Mouse (Mus musculus) liver, embryonic 12.5 days (tissue): ENCODE data around the gene Naa10. TPM values are rescaled to one million over a fixed set of nuclear protein-coding genes. Genes with fewer than 3 reads are reported as not detected.
A peak's percentile ranks its signal among the peaks of the same experiment; 100 is the strongest.

ENCODE experiments used
- ATAC-seq: fragments of 200-750 bp; cut with Nextera tagmentation; 2 replicates; pipeline ENCODE4 v1.8.0; 2017; ENCODE audit warnings: moderate number of reproducible peaks, mild to moderate bottlenecking, moderate library complexity
- H3K27ac ChIP-seq: fragments of 300-500 bp; sonication (generic); 2 replicates; pipeline ENCODE4 v1.5.1; 2016; ENCODE audit warnings: mild to moderate bottlenecking
- H3K27me3 ChIP-seq: fragments of 300-500 bp; sonication (generic); replicated peaks from 2 replicates; pipeline ENCODE4 v1.6.1; 2016; ENCODE audit warnings: mild to moderate bottlenecking, moderate library complexity
- H3K36me3 ChIP-seq: fragments of 300-500 bp; sonication (generic); 2 replicates; pipeline ENCODE4 v1.6.1; 2016; ENCODE audit warnings: mild to moderate bottlenecking, moderate library complexity
- H3K4me1 ChIP-seq: fragments of 300-500 bp; sonication (generic); 2 replicates; pipeline ENCODE4 v1.6.1; 2016
- H3K4me2 ChIP-seq: fragments of 300-500 bp; sonication (generic); 2 replicates; pipeline ENCODE4 v1.6.1; 2016; ENCODE audit warnings: mild to moderate bottlenecking, moderate library complexity
- H3K4me3 ChIP-seq: fragments of 300-500 bp; sonication (generic); 2 replicates; pipeline ENCODE4 v1.5.1; 2016; ENCODE audit warnings: mild to moderate bottlenecking, moderate library complexity
- H3K9ac ChIP-seq: fragments of 300-500 bp; sonication (generic); 2 replicates; pipeline ENCODE4 v1.6.1; 2016; ENCODE audit warnings: mild to moderate bottlenecking, moderate library complexity
- H3K9me3 ChIP-seq: fragments of 300-500 bp; sonication (generic); replicated peaks from 2 replicates; pipeline ENCODE4 v1.6.1; 2016; ENCODE audit warnings: mild to moderate bottlenecking, moderate library complexity
- WGBS: fragments of 180-500 bp; shearing (Covaris S2); methylation state at CpG from one replicate; pipeline ENCODE4 v1.1.7; 2016; ENCODE audit not compliant: insufficient replicate concordance; 5-methylcytosine and 5-hydroxymethylcytosine counted together
- polyA plus RNA-seq: library from polyadenylated mRNA; unstranded; fragments of >200 nt; fragmentation: Nextera tagmentation; extraction: Ambion mirVana; gene quantifications from 2 replicates; pipeline ENCODE4 v1.2.1, GENCODE M21; 2016

Naa10 gene
- polyA plus RNA-seq, 1 experiment from 2014 or later: 148 TPM

GRCm38 (mm10) chrX:73948647-73949046 is 26.9 kb upstream of the Naa10 start:
- no peak overlapping the region for H3K9ac ChIP-seq
- ATAC-seq: peak; percentile 54
- 35% methylated on average over 4 of the region's 4 CpGs for WGBS
- H3K4me1 ChIP-seq: peaks cover 5% of the 10 kb centered on the region
- H3K9me3 ChIP-seq: no peaks in the 10 kb centered on the region
- no peak overlapping the region for H3K27ac ChIP-seq
- no peak overlapping the region for H3K4me3 ChIP-seq
- no peaks in the 10 kb centered on the region for H3K27me3 ChIP-seq
- H3K36me3 ChIP-seq: peaks cover 100% of the 10 kb centered on the region
- H3K4me2 ChIP-seq: no peak overlapping the region

- WGBS: 78% methylated on average over 6 of the region's 6 CpGs
- no peak overlapping the region for H3K9ac ChIP-seq
- no peaks in the 10 kb centered on the region for H3K27me3 ChIP-seq
- peaks cover 5% of the 10 kb centered on the region for H3K4me1 ChIP-seq
- ATAC-seq: no peak
- no peaks in the 10 kb centered on the region for H3K9me3 ChIP-seq
- H3K4me3 ChIP-seq: no peak overlapping the region
- H3K4me2 ChIP-seq: no peak overlapping the region
- H3K36me3 ChIP-seq: peaks cover 100% of the 10 kb centered on the region
- no peak overlapping the region for H3K27ac ChIP-seq
Observed at GRCm38 (mm10) chrX:73946896-73947295, 25.2 kb upstream of the Naa10 start.

GRCm38 (mm10) chrX:73942294-73942693 is 20.6 kb upstream of the Naa10 start:
- no peak for ATAC-seq
- WGBS: 77% methylated on average over 2 of the region's 2 CpGs
- Histone ChIP-seq H3K9me3 (no peaks in the 10 kb centered on the region), H3K4me2 (no peak overlapping the region), H3K27ac (no peak overlapping the region), H3K27me3 (no peaks in the 10 kb centered on the region), H3K9ac (no peak overlapping the region), H3K4me1 (no peaks in the 10 kb centered on the region), H3K36me3 (peaks cover 62% of the 10 kb centered on the region), H3K4me3 (no peak overlapping the region)

GRCm38 (mm10) chrX:73941860-73942259 is 20.1 kb upstream of the Naa10 start:
- WGBS: 61% methylated on average over 2 of the region's 2 CpGs
- peaks cover 58% of the 10 kb centered on the region for H3K36me3 ChIP-seq
- H3K4me2 ChIP-seq: no peak overlapping the region
- no peak overlapping the region for H3K4me3 ChIP-seq
- no peak overlapping the region for H3K9ac ChIP-seq
- no peaks in the 10 kb centered on the region for H3K4me1 ChIP-seq
- no peaks in the 10 kb centered on the region for H3K9me3 ChIP-seq
- no peak overlapping the region for H3K27ac ChIP-seq
- no peak for ATAC-seq
- no peaks in the 10 kb centered on the region for H3K27me3 ChIP-seq

- H3K4me1 ChIP-seq: peaks cover 34% of the 10 kb centered on the region
- ATAC-seq: no peak
- H3K9me3 ChIP-seq: no peaks in the 10 kb centered on the region
- 45% methylated on average over 2 of the region's 2 CpGs for WGBS
- no peaks in the 10 kb centered on the region for H3K36me3 ChIP-seq
- no peak overlapping the region for H3K27ac ChIP-seq
- no peaks in the 10 kb centered on the region for H3K27me3 ChIP-seq
- no peak overlapping the region for H3K4me2 ChIP-seq
- no peak overlapping the region for H3K4me3 ChIP-seq
- H3K9ac ChIP-seq: no peak overlapping the region
Observed at GRCm38 (mm10) chrX:73931871-73932270, 10.1 kb upstream of the Naa10 start.

- ATAC-seq: peak; percentile 95
- no peaks in the 10 kb centered on the region for H3K36me3 ChIP-seq
- H3K4me3 ChIP-seq: peak within 1 kb of the TSS; percentile 36
- 37% methylated on average over 17 of the region's 17 CpGs for WGBS
- no peaks in the 10 kb centered on the region for H3K9me3 ChIP-seq
- H3K27ac ChIP-seq: no peak within 1 kb of the TSS
- no peaks in the 10 kb centered on the region for H3K27me3 ChIP-seq
- peak within 1 kb of the TSS; percentile 60 for H3K4me2 ChIP-seq
- H3K9ac ChIP-seq: peak within 1 kb of the TSS; percentile 44; the same call in 1 of the 2 replicates
- peaks cover 34% of the 10 kb centered on the region for H3K4me1 ChIP-seq
Observed at GRCm38 (mm10) chrX:73930402-73931062, 8.8 kb upstream of the Naa10 start, which contains the start of gene Renbp. TSS of gene Renbp (minus strand) at chrX:73930850.

GRCm38 (mm10) chrX:73922550-73922882 is 772 bp upstream of the Naa10 start:
- WGBS: 70% methylated on average over 8 of the region's 8 CpGs
- peak overlapping the region; percentile 81 for H3K27ac ChIP-seq
- H3K27me3 ChIP-seq: 0 out of 2 replicates have a peak, but pooled peaks cover 6% of the 10 kb centered on the region
- H3K9me3 ChIP-seq: no peaks in the 10 kb centered on the region
- peak overlapping the region; percentile 69 for H3K4me3 ChIP-seq
- peak overlapping the region; percentile 81 for H3K4me2 ChIP-seq
- peaks cover 27% of the 10 kb centered on the region for H3K36me3 ChIP-seq
- peak overlapping the region; percentile 76 for H3K9ac ChIP-seq
- ATAC-seq: no peak
- peaks cover 11% of the 10 kb centered on the region for H3K4me1 ChIP-seq

- peak overlapping the region; percentile 69 for H3K4me3 ChIP-seq
- H3K9me3 ChIP-seq: no peaks in the 10 kb centered on the region
- H3K9ac ChIP-seq: peak overlapping the region; percentile 76
- peak overlapping the region; percentile 81 for H3K4me2 ChIP-seq
- H3K4me1 ChIP-seq: peaks cover 11% of the 10 kb centered on the region
- peak overlapping the region; percentile 81 for H3K27ac ChIP-seq
- H3K27me3 ChIP-seq: 0 out of 2 replicates have a peak, but pooled peaks cover 6% of the 10 kb centered on the region
- WGBS: 6% methylated on average over 34 of the region's 34 CpGs
- H3K36me3 ChIP-seq: peaks cover 37% of the 10 kb centered on the region
- peak; percentile 10 for ATAC-seq
Observed at GRCm38 (mm10) chrX:73921285-73921822, 390 bp downstream of the Naa10 start.

- H3K9me3 ChIP-seq: no peaks in the 10 kb centered on the region
- WGBS: 75% methylated on average over 5 of the region's 5 CpGs
- ATAC-seq: no peak
- no peak overlapping the region for H3K4me2 ChIP-seq
- H3K4me3 ChIP-seq: no peak overlapping the region
- H3K27me3 ChIP-seq: 0 out of 2 replicates have a peak, but pooled peaks cover 6% of the 10 kb centered on the region
- peaks cover 37% of the 10 kb centered on the region for H3K36me3 ChIP-seq
- no peak overlapping the region for H3K9ac ChIP-seq
- no peak overlapping the region for H3K27ac ChIP-seq
- peaks cover 29% of the 10 kb centered on the region for H3K4me1 ChIP-seq
Observed at GRCm38 (mm10) chrX:73918631-73919030, 3.1 kb downstream of the Naa10 start.

GRCm38 (mm10) chrX:73916945-73917344 is 4.8 kb downstream of the Naa10 start:
- no peak for ATAC-seq
- no peak overlapping the region for H3K9ac ChIP-seq
- peaks cover 30% of the 10 kb centered on the region for H3K4me1 ChIP-seq
- 80% methylated on average over 8 of the region's 8 CpGs for WGBS
- H3K27ac ChIP-seq: no peak overlapping the region
- H3K27me3 ChIP-seq: 0 out of 2 replicates have a peak, but pooled peaks cover 5% of the 10 kb centered on the region
- no peak overlapping the region for H3K4me3 ChIP-seq
- no peak overlapping the region for H3K4me2 ChIP-seq
- H3K36me3 ChIP-seq: peaks cover 37% of the 10 kb centered on the region
- H3K9me3 ChIP-seq: no peaks in the 10 kb centered on the region

- no peaks in the 10 kb centered on the region for H3K27me3 ChIP-seq
- 14% methylated on average over 31 of the region's 31 CpGs for WGBS
- H3K4me1 ChIP-seq: peaks cover 46% of the 10 kb centered on the region
- peaks cover 36% of the 10 kb centered on the region for H3K36me3 ChIP-seq
- H3K9ac ChIP-seq: peak overlapping the region; percentile 46; the same call in 1 of the 2 replicates
- no peaks in the 10 kb centered on the region for H3K9me3 ChIP-seq
- peak; percentile 96 for ATAC-seq
- H3K4me3 ChIP-seq: peak overlapping the region; percentile 48
- H3K4me2 ChIP-seq: peak overlapping the region; percentile 74
- H3K27ac ChIP-seq: peak overlapping the region; percentile 82
Observed at GRCm38 (mm10) chrX:73914827-73915703, 6.7 kb downstream of the Naa10 start.

GRCm38 (mm10) chrX:73911588-73911987 is 10.2 kb downstream of the Naa10 start:
- WGBS: 46% methylated on average over 2 of the region's 2 CpGs

More at GRCm38 (mm10) chrX:73911588-73911987, 10.2 kb downstream of the Naa10 start:
- H3K9me3 ChIP-seq: no peaks in the 10 kb centered on the region
- no peak for ATAC-seq
- H3K36me3 ChIP-seq: peaks cover under 1% of the 10 kb centered on the region
- peaks cover 52% of the 10 kb centered on the region for H3K4me1 ChIP-seq
- no peak overlapping the region for H3K9ac ChIP-seq
- no peaks in the 10 kb centered on the region for H3K27me3 ChIP-seq
- peak overlapping the region; percentile 79 for H3K4me2 ChIP-seq
- H3K4me3 ChIP-seq: no peak overlapping the region
- peak overlapping the region; percentile 80 for H3K27ac ChIP-seq
